Mouse (Mus musculus) MEL (cell line): ENCODE results near the gene Igflr1.

Experiments used
- CTCF ChIP-seq, 3 experiments: IDR thresholded peaks in 2 of 3; conservative IDR thresholded peaks in 1 of 3; 2 replicates each; pipeline ENCODE4 v1.5.1; 2011 to 2012; ENCODE audit warnings: low read length in 3 of 3, low read depth in 2 of 3, mild to moderate bottlenecking in 2 of 3, improper control_type of control experiment in 1 of 3, inconsistent platforms in 1 of 3, mixed read lengths in 1 of 3, moderate library complexity in 1 of 3; ENCODE audit not compliant: control insufficient read depth in 1 of 3, insufficient read depth in 1 of 3, poor library complexity in 1 of 3, severe bottlenecking in 1 of 3
- E2F4 ChIP-seq: IDR thresholded peaks from 2 replicates; pipeline ENCODE4 v1.6.1; 2011; ENCODE audit warnings: low read depth, low read length, improper control_type of control experiment, borderline replicate concordance
- ELF1 ChIP-seq: IDR thresholded peaks from 2 replicates; pipeline ENCODE4 v1.6.1; 2014; ENCODE audit warnings: low read depth, mild to moderate bottlenecking, inconsistent platforms, low read length, improper control_type of control experiment, moderate library complexity
- POLR2A ChIP-seq, 2 experiments: IDR thresholded peaks; 2 replicates each; pipeline ENCODE4 v1.6.1; 2011 to 2012; ENCODE audit warnings: low read length in 2 of 2, mild to moderate bottlenecking in 2 of 2, control low read depth in 1 of 2, improper control_type of control experiment in 1 of 2, low read depth in 1 of 2, moderate library complexity in 1 of 2; ENCODE audit not compliant: control insufficient read depth in 1 of 2, insufficient read depth in 1 of 2, poor library complexity in 1 of 2
- SMC3 ChIP-seq: IDR thresholded peaks from 2 replicates; pipeline ENCODE4 v1.6.1; 2011; ENCODE audit warnings: low read depth, low read length, improper control_type of control experiment
- TCF12 ChIP-seq: IDR thresholded peaks from 2 replicates; pipeline ENCODE4 v1.6.1; 2014; ENCODE audit warnings: low read depth, mild to moderate bottlenecking, inconsistent platforms, low read length, improper control_type of control experiment, moderate library complexity

DNA sequence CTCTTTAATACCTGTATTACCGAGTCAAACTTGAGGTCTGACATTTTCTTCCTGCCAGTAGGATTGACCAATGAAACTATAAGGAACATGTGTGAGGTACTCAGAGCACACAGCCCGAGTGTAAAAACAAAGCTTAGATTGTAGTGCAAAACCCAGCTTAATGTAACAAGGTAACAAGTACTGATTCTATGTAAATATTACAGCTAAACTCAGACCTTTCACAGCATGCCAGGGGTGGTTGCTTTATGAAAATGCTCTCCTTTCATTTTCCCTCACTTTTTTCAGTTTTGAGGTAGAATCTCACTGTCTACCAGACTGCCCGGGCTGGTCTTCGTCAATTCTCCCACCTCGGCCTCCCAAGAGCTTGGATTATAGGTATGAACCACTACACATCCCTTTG, 30.9 kb downstream of the Igflr1 start:
- TF ChIP-seq TCF12 = no peak
- TF ChIP-seq POLR2A (IDR thresholded peaks at IDR 0.05; ENCODE audit: control insufficient read depth in 1 of 2, insufficient read depth in 1 of 2, low read depth in 1 of 2, low read length in 2 of 2, poor library complexity in 1 of 2) = no peak
- TF ChIP-seq ELF1 = no peak
- TF ChIP-seq SMC3 = no peak
- TF ChIP-seq CTCF (IDR thresholded peaks at IDR 0.05 in 2 of 3, conservative IDR thresholded peaks at IDR 0.05 in 1 of 3; ENCODE audit: control insufficient read depth in 1 of 3, insufficient read depth in 1 of 3, low read depth in 2 of 3, low read length in 3 of 3, poor library complexity in 1 of 3, severe bottlenecking in 1 of 3) = no peak
- no peak for TF ChIP-seq E2F4
